ENCODE assay signal across 8 mouse cellular contexts in genomic region chr15:31224806-31225642, GRCm38 (mm10). TPM values are rescaled to one million over a fixed set of nuclear protein-coding genes. Genes with fewer than 3 reads are reported as not detected.
DNase-seq lines count a peak whose midpoint lies in the region; ATAC-seq and TF ChIP-seq lines count a peak whose summit lies in the region.

No protein-coding gene starts in this region.

- TF ChIP-seq CTCF in intestine, postnatal 0 days (IDR thresholded peaks at IDR 0.05; ENCODE audit: low read depth): no peak
- TF ChIP-seq CTCF in lung, postnatal 0 days (IDR thresholded peaks at IDR 0.05): no peak

- 26% methylated on average over 13 of the region's 13 CpGs for WGBS in intestine, postnatal 0 days
- 25% methylated on average over 13 of the region's 13 CpGs for WGBS in lung, postnatal 0 days

- peak; percentile 37 to 83 for DNase-seq in adrenal gland, adult (ENCODE audit: inconsistent age in 2 of 2, low spot score in 1 of 2)
- DNase-seq in adrenal gland, postnatal 4 days (ENCODE audit: low spot score in 2 of 2): no peak
- DNase-seq in MEL-GATA-1-ER (ENCODE audit: extremely low read depth, low read depth): peak; percentile 45
- DNase-seq in lung, postnatal 0 days (ENCODE audit: low spot score): peak; percentile 36
- peak; percentile 34 for DNase-seq in splenic B cell, adult 2 months (ENCODE audit: low read depth, low spot score)
- DNase-seq in frontal cortex, postnatal 10 days (ENCODE audit: low spot score in 2 of 2): no peak

- no peaks in the 10 kb centered on the region for H3K9me3 ChIP-seq in erythroblast, embryonic 14.5 days (ENCODE audit: control insufficient read depth, low read length)
- no peaks in the 10 kb centered on the region for H3K9me3 ChIP-seq in intestine, postnatal 0 days (ENCODE audit: control insufficient read depth)
- H3K9me3 ChIP-seq in lung, postnatal 0 days (ENCODE audit: low read length): no peaks in the 10 kb centered on the region

- TF ChIP-seq EP300 in lung, postnatal 0 days (IDR thresholded peaks at IDR 0.05): no peak

- peak overlapping the region; percentile 80 for H3K4me3 ChIP-seq in erythroblast, embryonic 14.5 days (replicated peaks)
- H3K4me3 ChIP-seq in intestine, postnatal 0 days (ENCODE audit: low read depth, low read length): peak overlapping the region; percentile 86
- peak overlapping the region; percentile 95 for H3K4me3 ChIP-seq in lung, postnatal 0 days (ENCODE audit: low read depth, low read length)

- no peak for ATAC-seq in intestine, postnatal 0 days
- no peak for ATAC-seq in lung, postnatal 0 days

- H3K27ac ChIP-seq in intestine, postnatal 0 days (ENCODE audit: low read depth, low read length): peak overlapping the region; percentile 75
- peak overlapping the region; percentile 93 for H3K27ac ChIP-seq in lung, postnatal 0 days (ENCODE audit: low read length)

- peaks cover 2% of the 10 kb centered on the region; the same call in 1 of the 2 replicates for H3K36me3 ChIP-seq in erythroblast, embryonic 14.5 days (ENCODE audit: control insufficient read depth)
- H3K36me3 ChIP-seq in intestine, postnatal 0 days (ENCODE audit: control insufficient read depth, insufficient read depth): no peaks in the 10 kb centered on the region
- H3K36me3 ChIP-seq in lung, postnatal 0 days (ENCODE audit: insufficient read depth, low read length): no peaks in the 10 kb centered on the region
- no peaks in the 10 kb centered on the region for H3K36me3 ChIP-seq in splenic B cell, adult 2 months (ENCODE audit: control insufficient read depth, insufficient read depth, low read length, poor library complexity, severe bottlenecking)

- H3K4me1 ChIP-seq in erythroblast, embryonic 14.5 days (ENCODE audit: control insufficient read depth): peaks cover 27% of the 10 kb centered on the region
- H3K4me1 ChIP-seq in intestine, postnatal 0 days (replicated peaks; ENCODE audit: control insufficient read depth, insufficient read depth, low read length): peaks cover 6% of the 10 kb centered on the region; the same call in 1 of the 2 replicates
- peaks cover 3% of the 10 kb centered on the region; the same call in 1 of the 2 replicates for H3K4me1 ChIP-seq in lung, postnatal 0 days (ENCODE audit: insufficient read depth, low read depth, low read length)

- peak overlapping the region; percentile 88 for H3K4me2 ChIP-seq in intestine, postnatal 0 days (replicated peaks; ENCODE audit: low read depth)
- H3K4me2 ChIP-seq in lung, postnatal 0 days (replicated peaks; ENCODE audit: low read depth, low read length): peak overlapping the region; percentile 96

- no peaks in the 10 kb centered on the region for H3K27me3 ChIP-seq in erythroblast, embryonic 14.5 days (ENCODE audit: control insufficient read depth)
- H3K27me3 ChIP-seq in intestine, postnatal 0 days (replicated peaks; ENCODE audit: control insufficient read depth, insufficient read depth, low read length): no peaks in the 10 kb centered on the region
- no peaks in the 10 kb centered on the region for H3K27me3 ChIP-seq in lung, postnatal 0 days (replicated peaks; ENCODE audit: insufficient read depth, low read length)
- H3K27me3 ChIP-seq in splenic B cell, adult 2 months (ENCODE audit: control insufficient read depth, insufficient read depth, low read length, poor library complexity, severe bottlenecking): no peaks in the 10 kb centered on the region

- H3K9ac ChIP-seq in intestine, postnatal 0 days (ENCODE audit: low read depth, low read length): peak overlapping the region; percentile 92
- H3K9ac ChIP-seq in lung, postnatal 0 days (replicated peaks; ENCODE audit: low read depth): peak overlapping the region; percentile 91

RNA-seq across cellular contexts. Expression of gene Dap, which starts 0.9 kb away (rescaled TPM):
- total RNA-seq in adrenal gland, postnatal 4 days (2021): 10 to 100 TPM; 83.2 to 87.9 TPM
- 2.0 and 2.1 TPM in 2 replicates for polyA plus RNA-seq in erythroblast, embryonic 14.5 days (2012)
- 124 and 130 TPM in 2 replicates for polyA plus RNA-seq in intestine, postnatal 0 days (2015; fragmentation: Nextera tagmentation; extraction: Ambion mirVana)
- 127 and 148 TPM in 2 replicates for polyA plus RNA-seq in lung, postnatal 0 days (2015; fragmentation: Nextera tagmentation; extraction: Ambion mirVana)

Comparison
In these comparisons a context has a peak if more than half of its experiments do, and no peak if none do; other contexts are left out.
1. DNase-seq: peak in adrenal gland, adult (2 of 2), MEL-GATA-1-ER (single experiment), lung, postnatal 0 days (single experiment) and splenic B cell, adult 2 months (single experiment); none in adrenal gland, postnatal 4 days (0 of 2) and frontal cortex, postnatal 10 days (0 of 2).
2. RNA of gene Dap, which starts 0.9 kb away (polyA plus RNA-seq): 127 to 148 TPM in lung, postnatal 0 days and 124 to 130 TPM in intestine, postnatal 0 days; 2.0 to 2.1 TPM in erythroblast, embryonic 14.5 days; every median in the first group is over 10 times any median in the second.
3. Peak in every context shown above with its lines, with median percentiles within 50 percentile points of each other: H3K4me3 ChIP-seq.